Mouse (Mus musculus): ENCODE results near the gene Rangap1. TPM values are rescaled to one million over a fixed set of nuclear protein-coding genes. Genes with fewer than 3 reads are reported as not detected.

Rangap1 gene
- 66.4 and 81.4 TPM in 2 replicates for polyA plus RNA-seq (2015; fragmentation: Nextera tagmentation; extraction: Ambion mirVana)

DNA sequence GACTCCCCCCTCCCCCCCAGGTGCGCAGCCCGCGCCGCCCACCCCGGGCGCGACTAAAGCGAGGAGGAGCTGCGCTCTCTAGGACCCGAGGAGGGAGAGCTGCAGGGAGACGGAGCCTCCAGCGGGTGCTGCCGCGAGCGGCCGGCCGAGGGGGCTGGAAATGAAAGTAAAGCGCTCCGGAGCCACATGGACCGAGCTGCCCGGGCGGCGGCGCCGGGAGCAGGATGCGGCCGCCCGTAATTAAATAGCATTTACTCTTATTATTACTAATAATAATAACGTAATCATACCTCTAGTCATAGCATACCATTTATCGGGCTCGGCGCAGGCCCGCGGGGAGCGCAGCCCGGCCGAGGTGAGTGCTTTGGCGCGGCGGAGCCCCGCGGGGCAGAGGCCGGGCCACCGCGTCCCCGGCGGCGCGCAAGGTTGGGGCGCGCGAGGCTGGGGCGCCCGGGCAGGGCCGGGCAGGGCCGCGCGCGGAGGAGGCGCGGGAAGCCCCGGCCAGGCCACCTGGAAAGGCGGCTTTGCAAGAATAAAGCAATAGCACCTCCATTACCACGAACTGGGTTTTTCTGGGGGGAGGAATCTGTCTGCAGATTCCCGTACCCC lies at the start of gene Rangap1, which contains the start of gene Zc3h7b:
Gene Rangap1, minus strand, starts transcription at position 539 of the 609 bp plus-strand sequence.
Gene Zc3h7b, plus strand, starts transcription at position 66 of the 609 bp plus-strand sequence.
- Histone ChIP-seq H3K4me3 (peak within 1 kb of the TSS; percentile 98), H3K27ac (peak within 1 kb of the TSS; percentile 93), H3K4me1 (replicated peaks) (peaks cover 21% of the 10 kb centered on the region), H3K9me3 (replicated peaks) (no peaks in the 10 kb centered on the region), H3K27me3 (no peaks in the 10 kb centered on the region), H3K36me3 (no peaks in the 10 kb centered on the region), H3K4me2 (peak within 1 kb of the TSS; percentile 84), H3K9ac (peak within 1 kb of the TSS; percentile 95)
- ATAC-seq (replicated peaks; ENCODE audit: insufficient number of reproducible peaks, insufficient read depth, low FRiP score, low read depth), result peak; percentile 89
- WGBS, result under 1% methylated on average over 63 of the region's 65 CpGs

GRCm38 (mm10) chr15:81792444-81792843 lies 47.1 kb upstream of the Rangap1 start:
- no peak for ATAC-seq (replicated peaks; ENCODE audit: insufficient number of reproducible peaks, insufficient read depth, low FRiP score, low read depth)
- 89% methylated on average over 9 of the region's 9 CpGs for WGBS
- H3K9ac ChIP-seq, result no peak overlapping the region
- no peak overlapping the region for H3K4me3 ChIP-seq
- peaks cover 50% of the 10 kb centered on the region for H3K36me3 ChIP-seq
- no peaks in the 10 kb centered on the region for H3K9me3 ChIP-seq (replicated peaks)
- no peak overlapping the region for H3K4me2 ChIP-seq
- no peaks in the 10 kb centered on the region for H3K4me1 ChIP-seq (replicated peaks)
- no peaks in the 10 kb centered on the region for H3K27me3 ChIP-seq
- H3K27ac ChIP-seq, result no peak overlapping the region

GRCm38 (mm10) chr15:81787525-81787924 lies 42.2 kb upstream of the Rangap1 start:
- 93% methylated on average over 13 of the region's 13 CpGs for WGBS
- no peak for ATAC-seq (replicated peaks; ENCODE audit: insufficient number of reproducible peaks, insufficient read depth, low FRiP score, low read depth)
- H3K27me3 ChIP-seq, result no peaks in the 10 kb centered on the region
- H3K4me1 ChIP-seq (replicated peaks), result no peaks in the 10 kb centered on the region
- no peak overlapping the region for H3K27ac ChIP-seq
- H3K9ac ChIP-seq, result no peak overlapping the region
- no peak overlapping the region for H3K4me2 ChIP-seq
- peaks cover 72% of the 10 kb centered on the region for H3K36me3 ChIP-seq
- H3K4me3 ChIP-seq, result no peak overlapping the region
- no peaks in the 10 kb centered on the region for H3K9me3 ChIP-seq (replicated peaks)

DNA sequence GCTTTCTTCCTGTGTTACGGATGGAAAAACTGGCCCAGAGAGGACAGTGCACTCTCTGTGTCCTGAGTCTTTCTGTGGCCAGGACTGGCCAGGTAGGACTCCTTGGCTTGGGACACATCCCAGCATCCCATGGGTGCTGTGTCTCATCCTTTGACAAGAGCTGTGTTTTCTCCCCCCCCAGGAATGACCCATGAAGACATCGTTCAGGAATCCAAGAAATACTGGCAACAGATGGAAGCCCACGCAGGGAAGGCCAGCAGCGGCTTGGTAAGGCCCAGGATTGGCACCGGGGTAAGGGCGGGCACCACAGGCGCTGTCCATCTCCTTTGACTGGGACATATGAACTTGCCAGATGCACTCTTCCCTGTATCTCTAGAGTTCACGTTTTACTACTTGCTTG lies 40.4 kb upstream of the Rangap1 start:
- H3K9me3 ChIP-seq (replicated peaks), result no peaks in the 10 kb centered on the region
- H3K27me3 ChIP-seq, result no peaks in the 10 kb centered on the region
- no peak overlapping the region for H3K4me2 ChIP-seq
- H3K9ac ChIP-seq, result no peak overlapping the region
- no peaks in the 10 kb centered on the region for H3K4me1 ChIP-seq (replicated peaks)
- ATAC-seq (replicated peaks; ENCODE audit: insufficient number of reproducible peaks, insufficient read depth, low FRiP score, low read depth), result no peak
- H3K27ac ChIP-seq, result no peak overlapping the region
- H3K4me3 ChIP-seq, result no peak overlapping the region
- H3K36me3 ChIP-seq, result peaks cover 77% of the 10 kb centered on the region
- 92% methylated on average over 8 of the region's 8 CpGs for WGBS

DNA sequence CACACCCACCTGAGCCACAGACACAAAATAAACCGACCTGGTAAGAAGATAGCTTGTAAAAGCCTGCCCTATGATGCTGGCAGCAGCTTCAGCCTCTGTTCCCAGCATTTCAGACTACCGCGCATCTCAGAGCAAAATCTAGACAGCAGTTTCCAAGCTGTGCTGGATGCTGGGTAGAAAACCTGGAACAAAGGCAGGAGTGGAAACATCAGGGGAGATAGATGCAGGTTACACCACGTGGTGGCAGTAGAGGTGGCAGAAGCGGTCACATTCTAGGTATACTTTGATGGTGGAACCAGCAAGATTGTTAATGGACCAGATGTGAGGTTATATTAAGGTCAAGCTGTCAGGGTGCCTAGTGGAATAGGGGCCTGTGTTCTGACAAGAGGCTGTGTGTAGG lies 39.4 kb upstream of the Rangap1 start:
- WGBS, result 60% methylated on average over 5 of the region's 5 CpGs
- no peak overlapping the region for H3K27ac ChIP-seq
- H3K27me3 ChIP-seq, result no peaks in the 10 kb centered on the region
- no peak overlapping the region for H3K4me3 ChIP-seq
- no peaks in the 10 kb centered on the region for H3K4me1 ChIP-seq (replicated peaks)
- no peak overlapping the region for H3K9ac ChIP-seq
- ATAC-seq (replicated peaks; ENCODE audit: insufficient number of reproducible peaks, insufficient read depth, low FRiP score, low read depth), result no peak
- no peaks in the 10 kb centered on the region for H3K9me3 ChIP-seq (replicated peaks)
- H3K4me2 ChIP-seq, result no peak overlapping the region
- H3K36me3 ChIP-seq, result peaks cover 83% of the 10 kb centered on the region

- 81% methylated on average over 7 of the region's 7 CpGs for WGBS
- no peak overlapping the region for H3K4me3 ChIP-seq
- H3K36me3 ChIP-seq, result peaks cover 88% of the 10 kb centered on the region
- ATAC-seq (replicated peaks; ENCODE audit: insufficient number of reproducible peaks, insufficient read depth, low FRiP score, low read depth), result no peak
- H3K9ac ChIP-seq, result no peak overlapping the region
- H3K4me2 ChIP-seq, result no peak overlapping the region
- no peaks in the 10 kb centered on the region for H3K9me3 ChIP-seq (replicated peaks)
- H3K4me1 ChIP-seq (replicated peaks), result no peaks in the 10 kb centered on the region
- no peak overlapping the region for H3K27ac ChIP-seq
- no peaks in the 10 kb centered on the region for H3K27me3 ChIP-seq
These were observed 36.5 kb upstream of the Rangap1 start for GRCm38 (mm10) chr15:81781816-81782215.

DNA sequence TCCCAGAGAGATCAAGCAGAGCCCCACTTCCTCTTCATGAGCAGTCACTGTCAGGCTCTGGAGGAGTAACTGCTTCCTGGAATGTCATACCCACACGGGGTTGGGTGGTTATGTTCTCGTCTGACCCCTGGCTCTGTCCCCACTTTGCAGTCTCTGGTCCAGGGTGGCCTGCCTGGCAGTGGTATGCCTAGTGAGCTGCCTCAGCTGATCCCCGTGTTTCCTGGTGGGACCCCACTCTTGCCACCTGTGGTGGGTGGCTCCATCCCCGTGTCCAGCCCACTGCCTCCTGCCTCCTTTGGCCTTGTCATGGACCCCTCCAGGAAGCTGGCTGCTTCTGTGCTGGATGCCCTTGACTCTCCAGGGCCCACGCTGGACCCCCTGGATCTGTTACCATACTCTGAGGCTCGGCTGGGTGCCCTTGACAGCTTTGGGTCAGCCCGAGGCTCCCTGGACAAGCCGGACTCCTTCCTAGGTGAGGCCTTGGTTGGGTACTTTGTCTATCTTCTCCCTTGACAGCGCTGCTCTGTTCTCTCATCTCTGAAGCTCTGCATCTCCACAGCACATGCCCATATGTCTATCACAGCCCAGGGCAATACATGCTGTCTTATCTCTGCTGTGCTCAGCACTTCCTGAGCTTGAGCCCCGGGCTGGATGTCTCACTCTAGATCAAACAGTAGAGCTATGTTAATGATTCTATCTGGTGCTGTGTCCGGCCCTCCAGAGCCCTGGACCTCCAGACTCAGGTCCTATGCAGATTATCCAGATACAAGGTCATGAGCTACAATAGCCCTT lies 31.5 kb upstream of the Rangap1 start:
- no peak overlapping the region for H3K4me3 ChIP-seq
- WGBS, result 75% methylated on average over 11 of the region's 11 CpGs

DNA sequence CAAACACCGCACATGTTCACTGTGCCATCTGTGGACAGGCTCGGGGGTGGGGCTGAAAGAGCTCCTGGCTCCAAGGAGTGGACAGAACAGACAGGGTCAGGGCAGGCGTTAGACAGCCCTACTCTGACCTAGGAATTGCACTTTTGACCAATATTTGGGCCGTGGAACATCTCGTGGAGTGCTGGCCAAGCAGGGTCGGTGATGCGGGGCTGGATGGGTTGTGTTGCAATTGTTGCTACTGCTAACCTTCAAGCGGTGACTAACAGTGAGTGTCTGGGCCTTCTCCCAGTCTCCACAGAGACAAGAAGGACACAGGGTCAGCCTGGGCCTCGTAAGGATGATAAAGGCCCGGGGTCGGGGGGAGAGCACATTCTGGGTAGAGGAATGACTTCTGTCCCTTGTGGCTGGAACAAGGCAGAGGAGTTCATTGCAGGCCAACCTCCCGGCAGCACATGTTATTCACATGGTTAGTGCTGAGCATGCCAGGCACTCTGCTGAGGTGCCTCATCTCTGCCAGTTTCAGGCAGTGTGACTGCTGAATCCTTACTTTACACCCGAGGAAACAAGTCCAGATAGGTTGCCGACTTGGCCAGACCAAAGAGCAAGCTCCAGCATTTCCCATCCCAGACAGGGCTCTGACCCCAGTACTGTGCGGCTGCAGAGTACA lies 29.3 kb upstream of the Rangap1 start:
- Histone ChIP-seq H3K27me3 (no peaks in the 10 kb centered on the region), H3K36me3 (peaks cover 70% of the 10 kb centered on the region)

More for the DNA sequence above, 31.5 kb upstream of the Rangap1 start:
- Histone ChIP-seq H3K9ac (no peak overlapping the region), H3K9me3 (replicated peaks) (no peaks in the 10 kb centered on the region), H3K4me2 (no peak overlapping the region), H3K27me3 (no peaks in the 10 kb centered on the region), H3K27ac (no peak overlapping the region), H3K4me1 (replicated peaks) (no peaks in the 10 kb centered on the region), H3K36me3 (peaks cover 81% of the 10 kb centered on the region)
- no peak for ATAC-seq (replicated peaks; ENCODE audit: insufficient number of reproducible peaks, insufficient read depth, low FRiP score, low read depth)

DNA sequence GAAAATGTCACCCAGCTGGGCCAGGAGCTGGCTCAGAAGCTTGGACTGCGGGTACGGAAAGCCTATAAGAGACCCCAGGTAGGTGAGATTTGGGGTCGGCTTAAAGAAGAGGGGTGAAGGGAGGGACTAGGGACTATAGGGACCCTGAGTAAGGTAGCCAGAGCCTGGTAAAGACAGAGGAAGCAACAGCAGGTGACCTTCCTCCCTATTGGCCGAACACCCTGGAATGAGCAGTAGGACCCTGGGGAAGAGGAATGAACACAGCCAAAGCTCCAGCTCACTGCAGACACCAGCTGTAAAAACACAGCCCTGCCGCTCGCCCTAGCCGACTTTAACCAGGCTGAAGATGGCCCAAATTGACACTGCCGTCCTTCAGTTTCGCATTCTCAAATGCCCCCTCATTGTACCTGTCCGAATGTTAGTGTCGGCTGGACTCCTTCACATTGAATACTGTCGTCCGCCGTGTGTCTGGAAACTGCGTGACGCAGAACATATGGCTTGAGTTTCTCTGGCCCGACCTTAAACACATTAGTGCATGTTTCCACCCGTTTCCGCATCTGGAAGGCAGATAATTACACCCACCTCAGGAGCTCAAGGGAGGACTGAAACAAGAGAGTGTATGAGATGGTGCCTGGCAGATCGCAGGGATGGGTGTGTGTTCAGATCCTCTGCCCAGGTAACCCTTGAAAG lies 27.2 kb upstream of the Rangap1 start:
- H3K4me2 ChIP-seq, result no peak overlapping the region
- no peaks in the 10 kb centered on the region for H3K27me3 ChIP-seq
- H3K36me3 ChIP-seq, result peaks cover 59% of the 10 kb centered on the region
- H3K27ac ChIP-seq, result no peak overlapping the region
- H3K9me3 ChIP-seq (replicated peaks), result no peaks in the 10 kb centered on the region
- no peak for ATAC-seq (replicated peaks; ENCODE audit: insufficient number of reproducible peaks, insufficient read depth, low FRiP score, low read depth)
- no peak overlapping the region for H3K9ac ChIP-seq
- WGBS, result 74% methylated on average over 20 of the region's 20 CpGs
- H3K4me1 ChIP-seq (replicated peaks), result no peaks in the 10 kb centered on the region
- H3K4me3 ChIP-seq, result no peak overlapping the region

More for the DNA sequence above, 29.3 kb upstream of the Rangap1 start:
- Histone ChIP-seq H3K4me2 (no peak overlapping the region), H3K27ac (no peak overlapping the region), H3K4me1 (replicated peaks) (no peaks in the 10 kb centered on the region), H3K9ac (no peak overlapping the region), H3K9me3 (replicated peaks) (no peaks in the 10 kb centered on the region), H3K4me3 (no peak overlapping the region)
- WGBS, result 72% methylated on average over 15 of the region's 15 CpGs
- ATAC-seq (replicated peaks; ENCODE audit: insufficient number of reproducible peaks, insufficient read depth, low FRiP score, low read depth), result no peak

DNA sequence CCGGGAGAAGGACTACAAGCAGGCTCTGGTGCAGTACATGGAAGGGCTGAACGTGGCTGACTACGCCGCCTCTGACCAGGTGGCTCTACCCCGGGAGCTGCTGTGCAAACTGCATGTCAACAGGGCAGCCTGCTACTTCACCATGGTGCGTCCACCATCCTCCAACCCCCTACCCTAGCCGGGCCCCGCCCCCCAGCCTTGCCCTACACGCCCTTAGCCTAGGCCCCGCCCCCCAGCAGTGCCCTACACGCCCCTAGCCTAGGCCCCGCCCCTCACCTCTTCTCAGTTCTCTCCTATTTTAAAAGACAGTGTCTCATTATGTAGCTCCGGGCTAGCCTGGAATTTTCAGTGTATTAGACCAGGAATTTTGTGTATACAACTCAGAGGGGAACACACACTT lies 23.7 kb upstream of the Rangap1 start:
- H3K27ac ChIP-seq, result no peak overlapping the region
- no peak for ATAC-seq (replicated peaks; ENCODE audit: insufficient number of reproducible peaks, insufficient read depth, low FRiP score, low read depth)
- no peak overlapping the region for H3K4me3 ChIP-seq
- no peaks in the 10 kb centered on the region for H3K9me3 ChIP-seq (replicated peaks)
- no peak overlapping the region for H3K4me2 ChIP-seq
- no peak overlapping the region for H3K9ac ChIP-seq
- 58% methylated on average over 13 of the region's 13 CpGs for WGBS
- peaks cover 40% of the 10 kb centered on the region for H3K36me3 ChIP-seq
- no peaks in the 10 kb centered on the region for H3K27me3 ChIP-seq
- H3K4me1 ChIP-seq (replicated peaks), result no peaks in the 10 kb centered on the region

DNA sequence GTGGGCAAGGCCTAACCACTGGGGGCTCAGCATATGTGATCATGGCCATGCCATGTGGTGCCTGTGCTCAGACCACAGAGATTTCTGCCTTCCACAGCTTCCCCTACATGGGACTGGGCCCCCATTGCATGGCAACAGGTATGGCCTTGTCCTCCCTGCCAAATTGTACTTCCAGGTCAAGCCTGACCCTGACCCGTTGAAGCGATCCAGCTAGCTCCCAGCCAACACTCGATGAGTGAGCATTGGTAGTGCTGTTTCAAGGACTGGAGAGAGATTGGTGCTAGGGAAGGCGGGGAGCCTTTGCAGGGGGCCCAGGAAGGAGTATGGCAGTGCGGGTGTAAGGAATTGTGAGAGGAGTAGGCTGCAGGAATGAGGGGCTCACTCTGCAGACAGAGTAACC lies 21.1 kb upstream of the Rangap1 start:
- Histone ChIP-seq H3K9ac (no peak overlapping the region), H3K9me3 (replicated peaks) (no peaks in the 10 kb centered on the region), H3K4me2 (no peak overlapping the region), H3K4me1 (replicated peaks) (no peaks in the 10 kb centered on the region), H3K4me3 (no peak overlapping the region), H3K27me3 (no peaks in the 10 kb centered on the region), H3K36me3 (peaks cover 21% of the 10 kb centered on the region), H3K27ac (no peak overlapping the region)
- 86% methylated on average over 5 of the region's 5 CpGs for WGBS
- ATAC-seq (replicated peaks; ENCODE audit: insufficient number of reproducible peaks, insufficient read depth, low FRiP score, low read depth), result no peak
